Mouse (Mus musculus) heart, adult 8-10 months (tissue): ENCODE results near the gene Mrpl2. TPM values are rescaled to one million over a fixed set of nuclear protein-coding genes. Genes with fewer than 3 reads are reported as not detected.
A peak's percentile ranks its signal among the peaks of the same experiment; 100 is the strongest.

Experiments
- DNase-seq: peaks from one replicate; pipeline ENCODE4 v3.0.0; 2022; ENCODE audit warnings: low spot score
- total RNA-seq, 4 experiments: library from RNA; stranded (reverse); gene quantifications; 2 replicates each; pipeline ENCODE4 v1.2.4; 2022

Mrpl2 gene
- 100 to 1,000 TPM; 115 to 133 (median 125) TPM for total RNA-seq

DNA sequence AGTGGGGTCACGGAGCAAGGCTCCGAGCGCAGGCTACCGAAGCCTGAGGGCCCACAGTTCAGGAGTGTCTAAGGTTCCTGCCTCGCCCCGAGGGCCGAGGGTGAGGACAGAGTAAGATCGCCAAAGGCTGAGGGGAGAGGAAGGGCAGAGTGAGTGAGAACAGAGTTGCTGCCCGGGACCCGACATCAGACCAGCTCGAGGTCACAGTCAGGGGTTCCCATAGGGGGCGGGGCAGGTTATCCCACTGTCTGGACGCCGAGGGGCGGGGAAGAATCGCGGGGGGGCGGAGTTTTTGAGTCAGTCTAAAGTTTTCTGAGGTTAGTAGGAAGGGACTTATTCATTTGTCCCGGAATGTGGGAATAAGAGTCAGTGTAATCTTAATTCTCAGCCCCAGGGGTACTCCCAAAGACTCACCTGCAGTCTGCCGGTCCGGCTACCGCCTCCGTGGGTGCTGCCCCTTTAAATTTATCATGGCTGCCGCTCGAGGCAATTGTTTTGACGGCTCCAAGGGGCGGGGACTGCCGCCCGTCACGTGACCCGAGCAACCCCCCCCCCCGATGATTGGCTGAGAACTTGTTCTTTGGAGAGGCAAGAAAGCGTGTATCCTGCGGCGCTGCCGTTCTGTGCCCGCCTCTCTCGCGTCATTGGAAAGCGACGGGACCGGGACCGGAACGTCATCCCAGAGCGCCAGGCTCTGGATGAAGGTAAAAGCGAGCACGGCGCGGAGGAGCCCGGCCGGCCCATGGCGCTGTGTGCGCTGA lies at the start of gene Mrpl2, which contains the start of gene Klc4:
TSS of gene Mrpl2 (plus strand) at position 669 of the 761 bp plus-strand sequence.
TSS of gene Klc4 (minus strand) at position 462 of the 761 bp plus-strand sequence.
- DNase-seq, result peak; percentile 98

DNA sequence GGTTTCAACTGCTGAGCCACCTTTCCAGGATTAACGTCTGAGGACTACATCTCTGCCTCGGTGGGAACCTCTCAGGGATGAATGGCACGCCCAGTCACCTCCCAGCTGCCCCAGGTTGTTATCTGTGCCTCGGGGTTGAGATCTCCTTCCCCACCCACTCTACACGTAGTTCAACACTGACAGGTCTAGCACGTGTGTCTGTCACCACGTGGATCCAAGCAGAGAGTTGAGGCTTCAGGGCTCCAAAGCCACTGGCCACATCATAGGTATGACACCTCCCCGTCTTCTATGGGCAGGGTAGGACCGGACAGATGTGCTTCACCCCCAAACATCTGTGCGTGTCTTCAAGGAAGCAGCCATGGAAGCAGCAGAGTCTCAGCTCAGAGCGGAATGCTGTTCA lies 48.1 kb upstream of the Mrpl2 start:
- no peak for DNase-seq

DNA sequence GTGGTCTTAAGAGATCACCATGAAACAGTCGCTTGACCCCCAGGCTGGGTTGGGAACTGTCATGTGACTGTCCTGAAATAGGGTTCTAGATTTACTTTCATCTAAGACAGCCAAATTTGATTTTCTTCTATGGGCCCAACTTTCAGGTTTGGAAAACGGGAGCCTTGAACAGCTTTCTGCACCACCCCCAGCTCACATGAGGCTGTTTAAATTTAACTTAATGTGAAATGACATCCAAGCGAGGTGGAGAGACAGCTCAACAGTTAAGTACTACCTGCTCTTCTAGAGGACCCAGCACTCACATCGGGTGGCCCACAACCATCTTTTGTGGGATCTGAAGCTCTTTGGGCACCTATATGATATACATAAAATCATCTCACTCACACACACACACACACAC lies 47.1 kb upstream of the Mrpl2 start:
- DNase-seq, result no peak

DNA sequence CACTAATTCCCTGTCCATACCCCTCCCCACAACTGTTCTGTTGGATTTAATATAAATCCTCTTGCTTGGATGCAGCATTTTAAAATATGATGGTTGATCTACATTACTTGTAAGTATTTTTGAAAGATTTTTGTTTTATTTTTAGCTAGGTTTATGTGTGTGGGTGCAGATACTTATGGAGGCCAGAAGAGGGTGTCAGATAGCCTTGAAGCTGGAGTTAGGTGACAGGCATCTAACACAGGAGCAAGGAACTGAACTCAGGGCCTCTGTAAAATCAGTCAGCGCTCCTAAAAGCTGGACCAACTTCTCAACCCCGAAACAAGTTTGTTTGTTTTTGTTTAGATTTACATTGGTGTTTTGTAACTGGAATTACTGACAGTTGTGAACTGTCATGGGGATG lies 45.5 kb upstream of the Mrpl2 start:
- no peak for DNase-seq

DNA sequence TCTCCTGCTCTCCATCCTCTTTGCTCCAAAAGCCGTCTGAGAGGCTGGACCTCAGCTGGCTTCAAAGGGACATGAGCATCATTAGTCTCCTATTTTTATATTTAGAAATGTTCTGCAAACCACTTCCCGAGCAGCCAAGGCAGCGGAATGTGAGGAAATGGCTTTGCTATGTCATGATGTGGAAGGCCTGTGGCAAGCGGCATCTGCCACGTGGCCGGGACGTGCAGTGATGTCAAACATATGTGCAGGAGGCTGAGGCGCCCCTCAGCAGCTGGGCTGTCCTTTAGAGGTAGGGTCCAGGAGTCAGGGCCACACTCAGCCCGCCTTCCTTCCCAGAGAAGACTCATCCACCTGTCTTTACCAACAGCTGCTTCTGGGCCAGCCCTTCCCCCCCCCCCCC lies 43.8 kb upstream of the Mrpl2 start:
- no peak for DNase-seq

DNA sequence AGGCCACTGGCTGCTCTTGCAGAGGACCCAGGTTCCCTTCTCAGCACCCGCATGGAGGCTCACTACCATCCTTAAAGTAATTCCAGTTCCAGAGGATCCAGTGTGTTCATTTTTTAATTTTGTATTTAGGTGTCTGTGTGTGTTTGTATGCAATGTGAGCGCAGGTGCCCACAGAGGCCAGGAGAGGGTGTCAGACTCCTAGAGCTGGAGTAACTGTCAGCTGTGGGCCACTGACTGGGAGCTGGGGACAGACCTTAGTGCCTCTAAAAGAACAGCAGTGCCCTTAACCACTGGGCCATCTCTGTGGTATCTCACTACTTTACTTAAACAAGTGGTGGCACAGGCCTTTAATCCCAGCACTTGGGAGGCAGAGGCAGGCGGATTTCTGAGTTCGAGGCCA lies 42.8 kb upstream of the Mrpl2 start:
- DNase-seq, result no peak

DNA sequence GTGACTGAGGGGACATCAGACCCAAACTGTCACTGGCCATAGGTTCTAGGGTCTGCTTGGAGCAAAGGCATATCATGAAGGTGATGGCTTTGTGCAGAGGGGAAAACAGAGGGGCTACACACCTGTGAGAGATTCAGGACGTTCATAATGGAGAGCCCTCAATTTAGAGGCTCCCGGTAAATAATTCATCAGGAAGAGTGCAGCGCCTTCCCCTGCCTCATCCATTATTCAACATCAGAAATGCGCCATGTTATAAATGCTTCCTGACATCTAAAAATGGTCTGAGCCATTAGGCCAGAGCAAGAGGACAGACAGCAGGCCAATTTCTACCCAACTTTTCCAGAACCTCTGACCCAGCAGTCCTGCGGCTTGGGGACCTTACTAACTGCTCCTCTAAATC lies 40.9 kb upstream of the Mrpl2 start:
- DNase-seq, result no peak

DNA sequence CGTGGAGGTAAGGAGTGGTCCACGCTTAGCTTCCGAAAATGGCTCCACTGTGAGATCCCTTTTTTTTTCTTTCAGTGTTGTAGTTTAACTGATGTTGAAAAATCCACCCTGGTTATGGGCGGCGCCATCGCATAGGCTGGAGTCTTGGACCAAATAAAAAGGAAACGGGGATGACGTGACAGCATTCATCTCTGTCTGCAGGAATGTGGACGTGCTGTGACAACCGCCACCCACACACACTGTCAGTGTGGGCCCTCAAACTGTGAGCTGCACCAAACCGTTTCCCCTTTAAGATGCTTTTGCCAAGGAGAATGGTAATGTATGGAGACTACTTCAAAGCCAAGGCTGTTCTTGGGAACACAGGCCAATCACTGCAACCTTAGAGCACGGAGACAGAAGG lies 40.0 kb upstream of the Mrpl2 start:
- DNase-seq, result no peak

DNA sequence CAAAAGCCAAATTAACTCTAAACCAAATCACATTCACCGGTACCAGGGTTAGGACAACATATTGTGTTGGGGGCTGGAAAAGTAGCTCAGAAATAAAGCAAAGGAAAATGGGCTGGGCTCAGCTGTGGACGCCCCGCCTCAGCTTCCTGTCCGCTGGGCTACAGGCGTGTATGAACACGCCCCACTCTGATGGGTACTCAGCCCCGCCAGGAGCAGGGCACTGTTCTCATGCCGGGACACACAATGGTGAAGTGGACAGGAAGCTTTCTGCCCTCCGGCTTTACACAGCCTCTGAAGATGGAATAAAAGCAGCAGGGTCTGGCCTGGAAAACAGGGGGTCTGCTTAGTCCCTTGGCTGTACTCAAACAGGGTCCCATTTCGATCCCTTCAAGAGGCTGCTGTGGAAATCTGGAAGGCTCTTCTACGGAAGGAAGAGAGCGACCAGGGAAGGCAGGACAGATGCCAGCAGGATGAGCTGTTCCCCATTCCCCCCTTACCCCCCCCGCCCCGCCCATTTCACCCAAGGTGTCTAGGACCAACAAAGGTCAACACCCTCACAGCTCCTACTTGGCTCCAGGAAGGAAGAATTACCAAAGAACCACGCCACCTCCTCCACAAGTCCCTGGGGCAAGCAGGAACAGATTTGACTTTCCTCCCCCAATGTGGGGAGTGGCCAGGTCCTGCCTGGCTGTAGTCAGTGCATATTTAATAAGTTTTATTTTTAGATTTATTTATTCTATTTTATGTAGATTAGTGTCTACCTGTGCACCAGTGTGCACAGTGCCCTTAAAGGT lies 36.1 kb upstream of the Mrpl2 start:
- DNase-seq, result peak; percentile 49

DNA sequence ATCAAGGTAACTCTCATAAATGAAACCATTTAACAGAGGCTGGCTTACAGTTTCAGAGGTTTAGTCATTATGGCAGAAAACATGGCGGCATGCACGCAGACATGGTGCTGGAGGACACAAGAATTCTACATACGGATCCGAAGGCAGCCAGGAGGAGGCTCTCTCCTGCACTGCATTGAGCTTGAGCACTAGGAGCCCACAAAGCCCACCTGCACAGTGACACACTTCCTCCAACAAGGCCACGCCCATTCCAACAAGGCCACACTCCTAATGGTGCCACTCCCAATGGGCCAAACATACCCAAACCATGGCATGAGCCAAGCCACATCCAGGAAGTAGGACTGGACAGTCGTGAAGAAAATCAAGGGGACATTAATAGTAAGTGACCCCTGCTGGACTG lies 34.7 kb upstream of the Mrpl2 start:
- DNase-seq, result no peak

DNA sequence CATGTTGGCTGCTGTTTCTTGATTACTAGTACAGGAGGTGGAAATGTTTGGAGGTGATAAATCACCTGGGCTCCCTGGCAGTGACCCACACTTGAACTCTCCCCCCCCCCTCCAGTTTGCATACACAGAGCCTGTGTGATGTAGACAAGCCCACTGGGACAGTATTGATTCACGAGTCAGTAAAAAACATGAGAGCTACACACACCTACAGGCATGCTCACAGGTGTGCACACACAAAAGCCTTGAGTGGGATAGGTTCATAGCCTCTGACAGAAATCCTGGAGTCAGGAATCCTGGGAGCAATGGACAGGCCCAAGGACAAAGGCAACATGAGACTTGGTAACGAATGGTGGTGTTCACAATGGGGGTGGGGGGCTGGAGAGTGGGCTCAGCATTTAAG lies 33.8 kb upstream of the Mrpl2 start:
- no peak for DNase-seq

DNA sequence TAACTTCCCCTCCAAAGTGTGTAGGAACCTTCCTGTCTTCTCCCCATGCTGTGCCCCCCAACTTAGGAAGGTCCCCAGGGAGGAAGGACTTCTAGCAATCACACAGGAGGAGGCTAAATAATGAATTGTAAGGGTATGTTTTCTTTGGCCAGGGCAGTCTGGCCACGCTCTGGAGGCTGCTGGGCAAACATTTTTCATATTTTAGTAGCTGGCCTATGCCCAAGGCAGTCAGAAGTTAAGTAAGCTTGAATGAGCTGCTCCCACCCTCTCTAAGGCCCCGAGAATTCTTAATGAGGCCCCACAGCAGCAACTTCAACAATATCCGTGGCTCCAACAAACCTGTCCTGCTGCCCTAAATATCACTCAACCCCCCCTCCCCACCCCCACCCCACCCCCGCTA lies 33.2 kb upstream of the Mrpl2 start:
- DNase-seq, result no peak

DNA sequence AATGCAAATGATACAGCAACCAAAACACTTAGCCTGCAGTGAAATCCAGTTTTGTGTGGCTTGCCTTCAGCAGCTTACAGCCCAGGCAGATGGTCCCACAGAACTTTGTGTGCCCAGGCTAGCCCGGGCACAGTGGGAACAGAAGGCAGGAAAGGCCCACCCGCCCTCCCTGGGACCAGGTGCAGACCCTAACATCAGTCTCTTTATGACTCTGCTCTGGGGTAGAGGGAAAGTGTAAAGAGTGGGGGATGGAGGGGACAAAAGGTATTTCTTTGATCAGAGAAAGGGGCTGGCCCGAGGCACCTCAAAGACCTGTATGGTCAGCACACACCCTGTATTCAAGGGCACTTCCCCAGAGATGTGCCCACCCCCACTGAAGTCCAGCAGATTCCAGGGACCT lies 32.8 kb upstream of the Mrpl2 start:
- DNase-seq, result no peak

DNA sequence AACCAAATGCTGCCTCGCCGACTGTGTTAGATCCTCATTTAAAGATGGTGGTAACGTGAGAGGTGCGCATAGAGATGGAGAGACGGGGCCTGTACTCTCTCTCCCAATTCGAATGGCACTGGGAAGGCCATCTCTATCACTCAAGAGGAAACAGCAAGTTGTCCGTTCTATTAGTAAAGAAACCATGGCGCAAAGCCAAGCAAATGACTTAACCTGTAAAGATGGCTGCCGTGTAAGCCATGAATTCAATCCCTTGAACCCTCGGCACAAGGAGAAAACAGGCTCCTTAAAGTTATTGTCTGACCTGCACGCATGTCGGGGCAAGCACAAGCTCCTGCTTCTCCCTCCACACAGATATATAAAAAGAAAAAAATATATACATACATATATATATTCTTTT lies 28.2 kb upstream of the Mrpl2 start:
- DNase-seq, result no peak

DNA sequence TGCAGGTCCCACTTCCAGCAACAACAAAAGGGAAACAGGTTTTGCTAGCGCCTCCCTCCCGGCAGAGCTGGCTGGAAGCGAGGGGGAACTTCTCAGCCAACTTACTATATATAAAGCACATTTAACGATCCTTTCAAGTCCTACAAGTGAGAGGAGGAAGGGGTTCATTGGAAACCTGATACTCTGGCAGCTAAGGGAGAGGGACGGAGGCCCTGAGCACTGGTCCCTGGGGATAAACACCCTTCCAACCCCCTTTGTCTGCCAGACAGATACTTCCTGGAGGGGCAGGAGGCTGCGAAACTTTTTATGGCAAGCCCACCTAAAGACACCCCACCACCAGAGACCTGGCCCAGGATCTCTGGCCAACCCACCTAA lies 27.6 kb upstream of the Mrpl2 start:
- DNase-seq, result no peak

DNA sequence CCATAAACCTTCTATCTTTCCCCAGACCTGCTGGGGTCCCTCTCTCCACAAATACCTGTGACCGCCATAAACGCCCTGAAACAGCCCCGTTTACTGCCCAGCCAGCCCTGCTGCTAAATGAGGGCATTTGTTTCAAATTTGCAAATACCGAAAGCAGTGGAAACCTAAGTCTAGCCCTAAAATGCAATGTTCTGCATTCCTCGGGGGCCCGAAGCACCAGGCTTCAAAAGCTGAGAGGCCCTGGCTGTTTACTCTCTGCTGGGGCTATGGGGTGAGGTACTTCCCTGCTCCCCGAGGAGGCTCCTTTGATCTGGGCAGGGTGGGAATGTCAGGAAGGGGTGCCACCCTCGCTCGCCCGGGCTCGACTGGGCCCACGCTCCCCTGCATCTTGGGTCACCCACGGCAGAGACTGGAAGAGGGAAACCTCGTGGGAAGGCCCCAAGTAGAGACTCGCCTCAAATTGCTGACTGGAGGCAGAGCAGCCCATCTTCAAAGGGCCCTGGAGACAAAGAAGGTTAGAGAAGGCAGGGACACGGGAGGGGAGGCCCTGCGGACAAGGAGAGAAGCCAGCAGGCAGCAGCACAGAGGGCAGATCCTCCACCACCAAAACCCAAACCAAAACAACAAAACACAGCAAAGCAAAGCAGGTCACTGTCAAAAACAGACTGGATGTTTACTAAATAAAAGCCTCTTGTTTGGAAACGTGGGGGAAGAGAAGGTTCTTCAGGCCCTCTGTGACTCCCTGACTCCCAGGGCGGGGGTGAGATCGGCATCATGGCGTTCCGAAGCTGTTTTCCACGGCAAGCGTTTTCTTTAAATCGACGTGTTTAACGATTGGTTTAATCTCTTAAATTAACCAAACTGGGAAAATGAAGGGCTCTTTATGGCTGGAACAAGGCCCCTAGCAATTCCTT lies 27.0 kb upstream of the Mrpl2 start:
- no peak for DNase-seq

DNA sequence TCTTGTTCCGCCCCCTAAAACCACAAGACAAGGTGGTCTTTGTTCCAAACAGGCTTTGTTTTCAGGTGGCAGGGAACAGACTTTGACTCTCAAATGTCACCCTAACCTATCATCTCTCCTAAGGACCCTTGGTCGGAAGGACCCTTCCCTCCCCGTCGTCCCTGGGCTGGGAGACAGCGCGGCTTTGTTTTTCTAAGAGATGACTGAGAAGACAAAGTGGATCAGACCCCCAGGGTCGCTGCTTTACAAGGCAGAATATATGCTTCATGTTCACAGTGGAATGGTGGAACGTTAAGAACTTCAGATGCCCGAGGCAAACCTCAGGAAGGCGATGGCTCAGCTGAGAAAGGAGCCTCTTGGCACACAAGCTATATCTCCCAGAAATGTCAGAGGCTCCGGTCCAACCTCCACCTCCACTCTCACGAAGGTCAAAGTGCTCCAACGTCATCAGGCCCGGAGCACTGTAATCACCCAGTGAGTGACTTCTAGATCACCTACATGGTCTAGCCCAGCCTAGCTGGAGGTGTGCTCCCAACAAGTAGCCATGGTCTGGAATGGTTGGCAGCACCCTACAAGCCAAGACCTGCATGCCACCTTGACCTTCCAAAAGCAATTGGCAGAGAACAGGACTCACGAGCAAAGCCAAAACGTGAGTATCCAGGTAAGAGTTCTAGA lies 26.2 kb upstream of the Mrpl2 start:
- no peak for DNase-seq

DNA sequence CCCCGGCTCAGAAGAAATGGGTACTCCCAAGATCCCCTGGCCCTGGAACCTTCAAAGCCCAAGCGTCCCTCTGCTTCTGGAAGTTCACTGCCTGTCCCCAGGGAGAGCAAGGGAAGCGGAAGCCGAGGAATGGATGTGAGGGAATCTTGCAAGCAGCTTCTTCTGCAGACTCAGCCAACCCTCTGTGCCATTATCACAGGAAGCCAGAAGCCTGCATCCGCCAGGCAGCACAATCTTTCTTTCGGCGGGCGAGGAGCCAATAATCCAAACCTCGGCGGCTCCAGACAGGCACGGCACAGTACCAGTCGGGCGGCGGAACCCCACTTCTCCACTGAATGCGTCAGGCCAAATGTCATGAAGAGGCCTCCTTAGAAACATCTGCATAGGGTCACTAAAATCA lies 24.7 kb upstream of the Mrpl2 start:
- no peak for DNase-seq

DNA sequence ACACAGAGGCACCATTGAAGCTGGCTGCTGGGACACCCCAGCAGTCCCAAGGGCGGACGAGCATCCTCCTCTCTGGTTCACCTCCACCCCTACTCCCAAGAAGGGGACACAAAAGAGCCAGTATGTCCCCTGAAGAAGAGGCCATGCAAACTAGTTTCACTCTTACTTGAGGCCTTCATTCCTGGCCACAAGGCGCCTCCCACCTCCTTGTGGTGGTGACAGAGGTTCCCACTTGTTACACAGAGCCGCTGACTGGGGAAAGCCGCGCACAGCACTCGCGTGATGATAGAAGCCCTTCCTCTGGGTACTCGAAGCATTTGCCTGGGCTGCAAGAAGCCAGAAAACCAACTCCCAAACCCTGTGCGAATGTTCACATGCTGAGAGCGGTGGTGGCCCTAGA lies 23.8 kb upstream of the Mrpl2 start:
- no peak for DNase-seq

DNA sequence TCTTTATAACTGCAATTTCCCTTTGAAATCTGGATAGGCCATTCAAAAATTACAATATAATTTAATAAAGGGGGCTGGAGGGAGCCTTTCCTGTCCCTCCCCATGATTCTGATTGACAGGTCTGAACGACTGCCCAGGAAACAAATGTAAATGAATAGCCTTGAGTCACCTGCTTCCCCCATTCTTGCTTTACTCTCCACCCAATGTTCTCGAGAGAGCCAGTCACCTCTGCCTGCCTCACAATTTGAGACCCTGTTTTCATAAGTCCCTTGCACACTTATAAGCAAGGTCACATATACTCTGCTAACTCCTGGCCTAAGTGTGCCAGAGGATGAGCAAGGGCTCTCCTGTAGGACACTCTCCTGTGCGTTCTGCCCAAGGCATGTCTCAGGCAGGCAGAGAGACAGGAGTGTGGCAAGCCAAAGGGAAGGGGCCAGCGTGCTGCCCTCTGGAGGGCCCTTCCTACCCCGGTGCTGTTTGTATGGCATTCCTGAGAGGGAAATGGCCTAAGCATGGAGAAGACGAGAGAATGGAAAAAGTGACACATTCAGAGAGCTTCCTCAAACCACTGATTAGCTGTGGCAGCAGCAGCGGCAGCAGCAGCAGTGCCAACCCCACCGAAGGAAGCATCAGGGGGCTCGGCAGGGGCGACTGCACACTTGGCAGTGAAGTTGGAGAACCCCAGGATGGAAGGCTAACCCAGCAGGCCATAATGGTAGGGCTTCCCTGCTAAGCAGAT lies 22.0 kb upstream of the Mrpl2 start:
- no peak for DNase-seq

DNA sequence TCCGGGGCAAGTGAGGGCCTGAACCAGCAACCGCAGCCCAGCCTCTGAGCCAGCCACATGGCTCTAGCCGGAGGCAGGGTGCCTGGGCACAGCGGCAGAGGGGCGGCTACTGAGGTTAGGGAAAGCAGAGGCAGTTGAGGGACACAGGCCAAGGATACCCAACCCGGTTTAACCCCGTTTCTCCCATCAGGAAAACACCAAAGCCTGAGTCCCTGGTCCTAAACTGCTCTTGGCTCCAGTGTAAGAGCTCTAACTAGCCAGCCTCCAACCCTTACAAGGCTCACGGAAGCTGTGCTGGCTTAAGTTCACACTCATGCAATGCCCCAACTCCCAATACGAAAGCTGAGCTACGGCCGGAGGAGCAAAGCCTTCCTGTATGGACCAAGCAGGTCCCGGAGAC lies 21.4 kb upstream of the Mrpl2 start:
- no peak for DNase-seq
